Mouse (Mus musculus): ENCODE measurements at regions not wholly inside any gene's neighbourhood (a gene's known extent, or its start where the extent isn't known, plus 50 kb on each side); places are given as distances from the start of the nearest gene placed in this dataset.

DNA sequence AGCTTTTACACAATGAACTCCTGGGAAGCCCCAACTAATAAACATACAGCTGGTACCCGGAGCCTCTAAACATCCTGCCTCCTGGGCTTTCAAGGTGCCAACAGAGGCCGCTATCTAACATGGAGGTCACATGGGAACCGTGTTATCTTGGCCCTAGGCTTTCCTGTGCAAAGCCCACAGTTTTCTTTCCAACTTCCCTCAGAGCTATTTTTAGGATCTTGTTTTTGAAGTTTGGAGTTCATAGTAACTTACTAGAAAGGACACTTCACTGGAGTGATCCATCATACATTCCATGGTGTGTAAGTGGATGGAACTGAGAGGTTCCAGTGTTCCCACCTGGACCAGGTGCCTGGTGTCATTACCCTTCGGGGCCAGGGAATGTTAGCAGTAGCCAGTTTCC is 220.6 kb downstream of the Gadd45g start:
- TF ChIP-seq CTCF (IDR thresholded peaks at IDR 0.05; ENCODE audit: low read depth, low read length) (no peak), POLR2A (IDR thresholded peaks at IDR 0.05; ENCODE audit: insufficient read depth, low read length) (no peak), EP300 (IDR thresholded peaks at IDR 0.05; ENCODE audit: insufficient read depth, low read depth, low read length) (no peak)

Measured in ES-Bruce4 (cell line).